Mouse (Mus musculus): ENCODE data around the gene Gm10097. TPM values are rescaled to one million over a fixed set of nuclear protein-coding genes. Genes with fewer than 3 reads are reported as not detected.

The Gm10097 gene
- total and polyA plus RNA-seq, 3 experiments = 0.12 to 0.61 (median 0.16) TPM

DNA sequence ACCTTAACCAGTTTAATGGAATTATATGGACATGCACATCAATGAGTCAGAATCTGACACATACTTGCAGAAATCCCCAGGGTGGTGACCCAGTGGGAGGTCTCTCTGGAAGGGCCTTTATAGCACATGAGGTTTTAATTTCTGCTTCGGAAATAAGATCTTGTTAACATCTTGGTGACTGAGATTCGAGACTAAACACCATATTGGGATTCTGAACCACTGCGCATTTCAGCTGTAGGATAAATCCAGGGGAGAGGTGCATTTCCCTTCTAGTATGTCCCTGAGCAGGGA is 1.9 kb downstream of the Gm10097 start:
- 68% methylated on average over 3 of the region's 3 CpGs for WGBS
- no peak for TF ChIP-seq POLR2A (IDR thresholded peaks at IDR 0.05; ENCODE audit: insufficient read depth, low read depth, low read length)
- no peak for TF ChIP-seq EP300 (IDR thresholded peaks at IDR 0.05; ENCODE audit: insufficient read depth, low read depth, low read length)
- TF ChIP-seq CTCF (IDR thresholded peaks at IDR 0.05) = no peak
- Histone ChIP-seq H3K4me1 (ENCODE audit: control insufficient read depth, insufficient read depth, low read length) (no peaks in the 10 kb centered on the region), H3K79me2 (replicated peaks; ENCODE audit: control insufficient read depth, insufficient read depth, low read length) (no peaks in the 10 kb centered on the region), H3K36me3 (ENCODE audit: control insufficient read depth, insufficient read depth, low read length) (peaks cover 7% of the 10 kb centered on the region), H3K4me3 (no peak overlapping the region), H3K9ac (ENCODE audit: low read depth, low read length) (no peak overlapping the region), H3K27ac (no peak overlapping the region; the same call in 1 of the 2 replicates), H3K27me3 (ENCODE audit: control insufficient read depth, insufficient read depth, low read length) (no peaks in the 10 kb centered on the region)
- DNase-seq = no peak
- intact Hi-C loops (cut with DNase I) = no loop called here

DNA sequence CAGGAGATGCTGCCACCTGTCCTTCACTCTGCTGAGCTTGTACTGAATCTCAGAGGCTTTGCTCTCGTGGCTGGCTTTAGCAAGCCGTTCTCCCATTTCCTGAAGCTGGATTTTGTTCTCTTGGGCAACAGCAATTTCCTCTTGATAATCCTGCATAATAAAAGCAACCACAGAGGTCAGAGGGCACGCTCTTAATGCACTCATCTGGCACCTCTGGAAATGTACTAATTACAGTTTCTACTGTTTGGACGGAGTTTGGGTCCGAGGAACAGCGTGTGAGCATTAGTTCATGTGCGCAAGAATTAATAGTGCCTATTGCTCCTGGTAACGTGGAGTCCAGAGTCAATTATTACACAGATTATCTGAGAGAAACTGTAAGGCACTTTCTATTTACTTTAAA is 3.1 kb downstream of the Gm10097 start:
- no peak overlapping the region for H3K4me3 ChIP-seq
- 72% methylated on average over 8 of the region's 8 CpGs for WGBS
- intact Hi-C loops (cut with DNase I) = no loop called here
- H3K9ac ChIP-seq (ENCODE audit: low read depth, low read length) = no peak overlapping the region
- no peaks in the 10 kb centered on the region for H3K79me2 ChIP-seq (replicated peaks; ENCODE audit: control insufficient read depth, insufficient read depth, low read length)
- H3K36me3 ChIP-seq (ENCODE audit: control insufficient read depth, insufficient read depth, low read length) = peaks cover 7% of the 10 kb centered on the region
- DNase-seq = no peak
- no peak for TF ChIP-seq EP300 (IDR thresholded peaks at IDR 0.05; ENCODE audit: insufficient read depth, low read depth, low read length)
- TF ChIP-seq CTCF (IDR thresholded peaks at IDR 0.05) = peak; percentile 21; the same call in 1 of the 2 replicates
- H3K4me1 ChIP-seq (ENCODE audit: control insufficient read depth, insufficient read depth, low read length) = no peaks in the 10 kb centered on the region
- no peaks in the 10 kb centered on the region for H3K27me3 ChIP-seq (ENCODE audit: control insufficient read depth, insufficient read depth, low read length)
- H3K27ac ChIP-seq = no peak overlapping the region

DNA sequence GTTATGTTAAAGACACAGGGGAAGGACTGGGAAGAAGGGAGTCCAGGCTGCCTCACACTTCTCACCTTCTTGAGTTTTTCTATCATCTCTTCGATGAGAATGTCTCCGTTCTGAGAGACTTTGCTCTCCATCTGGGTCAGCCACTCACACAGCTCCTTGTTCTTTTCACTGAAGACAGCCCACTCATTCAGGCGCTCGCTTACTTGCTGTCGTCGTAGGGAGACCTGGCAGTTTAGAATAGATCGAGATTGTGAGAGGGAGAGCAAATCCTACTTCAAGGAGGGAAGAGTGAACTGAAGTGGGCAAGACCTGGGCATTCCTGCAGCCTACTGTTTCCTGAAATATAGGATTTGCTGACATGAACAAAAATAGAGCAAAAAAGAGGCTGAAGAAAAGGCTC is 6.7 kb downstream of the Gm10097 start:
- 91% methylated on average over 7 of the region's 7 CpGs for WGBS
- no peak for TF ChIP-seq POLR2A (IDR thresholded peaks at IDR 0.05; ENCODE audit: insufficient read depth, low read depth, low read length)
- no peak for TF ChIP-seq EP300 (IDR thresholded peaks at IDR 0.05; ENCODE audit: insufficient read depth, low read depth, low read length)
- no peak for TF ChIP-seq CTCF (IDR thresholded peaks at IDR 0.05)
- peaks cover 7% of the 10 kb centered on the region for H3K36me3 ChIP-seq (ENCODE audit: control insufficient read depth, insufficient read depth, low read length)

DNA sequence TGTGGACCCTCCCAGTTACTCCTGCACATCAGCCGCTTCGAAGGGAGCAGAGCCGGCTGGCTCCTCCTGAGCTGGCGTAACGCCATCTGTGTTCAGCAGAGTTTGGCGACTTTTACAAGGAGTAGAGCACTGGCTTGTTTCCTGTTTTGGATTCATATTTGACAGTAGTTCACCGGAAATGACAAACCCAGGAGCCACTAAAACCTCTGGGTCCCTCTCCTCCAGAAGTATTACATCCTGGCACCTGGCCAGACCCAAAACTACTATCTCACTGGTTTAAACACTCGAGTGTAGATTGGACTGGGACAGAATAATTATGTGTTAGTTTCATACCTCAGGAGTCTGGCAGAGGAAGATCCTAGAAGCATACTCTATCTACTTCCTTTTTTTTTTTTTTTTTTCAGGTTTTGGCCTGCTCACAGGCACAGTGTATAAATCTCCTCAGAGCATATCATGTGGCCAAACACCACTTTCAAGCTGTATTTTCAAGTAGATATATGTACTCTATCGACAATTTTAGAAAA is 11.0 kb downstream of the Gm10097 start:
- H3K27ac ChIP-seq = peak overlapping the region; percentile 26; the same call in 1 of the 2 replicates
- H3K4me3 ChIP-seq = no peak overlapping the region
- DNase-seq = peak; percentile 57 to 62
- H3K79me2 ChIP-seq (replicated peaks; ENCODE audit: control insufficient read depth, insufficient read depth, low read length) = no peaks in the 10 kb centered on the region
- H3K9ac ChIP-seq (ENCODE audit: low read depth, low read length) = no peak overlapping the region
- intact Hi-C loops (cut with DNase I) = loop anchor here (5.0 kb wide), 1 partner anchor 72 kb away; no protein-coding TSS in a partner anchor
- no peak for TF ChIP-seq CTCF (IDR thresholded peaks at IDR 0.05)
- WGBS = 13% methylated on average over 9 of the region's 9 CpGs
- peaks cover 2% of the 10 kb centered on the region for H3K4me1 ChIP-seq (ENCODE audit: control insufficient read depth, insufficient read depth, low read length)
- H3K36me3 ChIP-seq (ENCODE audit: control insufficient read depth, insufficient read depth, low read length) = peaks cover 5% of the 10 kb centered on the region
- no peaks in the 10 kb centered on the region for H3K27me3 ChIP-seq (ENCODE audit: control insufficient read depth, insufficient read depth, low read length)

More for the DNA sequence above, 6.7 kb downstream of the Gm10097 start:
- Histone ChIP-seq H3K79me2 (replicated peaks; ENCODE audit: control insufficient read depth, insufficient read depth, low read length) (no peaks in the 10 kb centered on the region), H3K27me3 (ENCODE audit: control insufficient read depth, insufficient read depth, low read length) (no peaks in the 10 kb centered on the region), H3K9ac (ENCODE audit: low read depth, low read length) (no peak overlapping the region), H3K4me1 (ENCODE audit: control insufficient read depth, insufficient read depth, low read length) (peaks cover 2% of the 10 kb centered on the region), H3K27ac (no peak overlapping the region), H3K4me3 (no peak overlapping the region)
- intact Hi-C loops (cut with DNase I) = no loop called here
- DNase-seq = no peak

DNA sequence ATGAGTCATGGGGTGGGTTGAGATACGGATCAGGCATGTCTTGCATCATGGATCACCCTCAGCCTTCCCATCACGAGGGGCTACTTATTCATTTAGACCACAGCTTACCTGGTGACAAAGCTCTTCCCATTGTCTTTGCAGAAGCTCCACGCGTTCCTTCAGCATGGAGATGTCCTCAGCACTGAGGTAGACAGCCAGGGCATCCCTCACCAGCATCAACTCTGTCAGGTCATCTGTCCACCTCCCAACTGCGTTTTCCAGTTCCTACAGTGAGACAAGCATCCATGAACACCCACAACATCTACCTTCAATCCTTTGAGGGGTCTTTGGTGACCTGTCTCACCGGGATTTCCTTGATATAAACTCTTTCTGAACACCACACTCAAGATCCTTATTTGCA is 14.7 kb downstream of the Gm10097 start:
- Histone ChIP-seq H3K4me1 (ENCODE audit: control insufficient read depth, insufficient read depth, low read length) (peaks cover 2% of the 10 kb centered on the region), H3K79me2 (replicated peaks; ENCODE audit: control insufficient read depth, insufficient read depth, low read length) (no peaks in the 10 kb centered on the region), H3K9ac (ENCODE audit: low read depth, low read length) (no peak overlapping the region), H3K36me3 (ENCODE audit: control insufficient read depth, insufficient read depth, low read length) (peaks cover 5% of the 10 kb centered on the region), H3K27ac (no peak overlapping the region), H3K4me3 (no peak overlapping the region), H3K27me3 (ENCODE audit: control insufficient read depth, insufficient read depth, low read length) (no peaks in the 10 kb centered on the region)
- intact Hi-C loops (cut with DNase I) = loop anchor here (5.0 kb wide), 1 partner anchor 69 kb away; no protein-coding TSS in a partner anchor
- 85% methylated on average over 6 of the region's 6 CpGs for WGBS
- no peak for DNase-seq
- TF ChIP-seq POLR2A (IDR thresholded peaks at IDR 0.05; ENCODE audit: insufficient read depth, low read depth, low read length) = no peak

- Histone ChIP-seq H3K27me3 (ENCODE audit: control insufficient read depth, insufficient read depth, low read length) (no peaks in the 10 kb centered on the region), H3K4me3 (no peak overlapping the region), H3K36me3 (ENCODE audit: control insufficient read depth, insufficient read depth, low read length) (no peaks in the 10 kb centered on the region; the same call in none of the 2 replicates), H3K4me1 (ENCODE audit: control insufficient read depth, insufficient read depth, low read length) (no peaks in the 10 kb centered on the region), H3K27ac (no peak overlapping the region), H3K79me2 (replicated peaks; ENCODE audit: control insufficient read depth, insufficient read depth, low read length) (no peaks in the 10 kb centered on the region), H3K9ac (ENCODE audit: low read depth, low read length) (no peak overlapping the region)
- intact Hi-C loops (cut with DNase I) = no loop called here
- no peak for DNase-seq
- TF ChIP-seq CTCF (IDR thresholded peaks at IDR 0.05) (no peak), EP300 (IDR thresholded peaks at IDR 0.05; ENCODE audit: insufficient read depth, low read depth, low read length) (no peak), POLR2A (IDR thresholded peaks at IDR 0.05; ENCODE audit: insufficient read depth, low read depth, low read length) (no peak)
- WGBS = 78% methylated on average over 5 of the region's 5 CpGs
Observed at GRCm38 (mm10) chr10:5085792-5086191, 16.8 kb downstream of the Gm10097 start.
